Mouse (Mus musculus) Patski (cell line): ENCODE results near the gene Vps18. TPM values are rescaled to one million over a fixed set of nuclear protein-coding genes. Genes with fewer than 3 reads are reported as not detected.
A peak's percentile ranks its signal among the peaks of the same experiment; 100 is the strongest.

Source experiments
- ATAC-seq: fragments of 100-300 bp; one replicate; pipeline ENCODE4 v1.8.0; 2021
- CTCF ChIA-PET: fragments of 350-600 bp; sonication (Branson Sonifier 250); formaldehyde crosslinking; loops from one replicate; lab custom pipeline; 2022; ENCODE audit warnings: inconsistent platforms; lab: Charles Lee
- POLR2A ChIA-PET: fragments of 350-600 bp; sonication (Branson Sonifier 250); formaldehyde crosslinking; loops from one replicate; lab custom pipeline; 2022; ENCODE audit warnings: antibody characterized with exemption, inconsistent platforms; lab: Charles Lee
- DNase-seq: peaks from one replicate; pipeline ENCODE4 v3.0.0-alpha.2; 2011; ENCODE audit warnings: low read depth, low spot score
- H3K27me3 ChIP-seq: fragments of 371-371 bp; one replicate; pipeline ENCODE4 v1.5.1; 2021
- CTCF ChIP-seq: fragments of 100-300 bp; IDR thresholded peaks from one replicate; pipeline ENCODE4 v1.5.1; 2021
- in situ Hi-C: fragments of 300-500 bp; cut with MboI; formaldehyde crosslinking; loops from 3 replicates; pipeline ENCODE4 v1.11.1; 2018; ENCODE audit warnings: low pct_unique_long_range_greater_than_20kb, mixed read lengths
- polyA plus RNA-seq: library from polyadenylated mRNA; unstranded; gene quantifications from one replicate; pipeline ENCODE4 v1.2.3, GENCODE M21; 2021

Gene Vps18
- polyA plus RNA-seq, 1 experiment from 2014 or later: 25.3 TPM

- POLR2A ChIA-PET: interaction anchor here (1.0 kb wide), 1 partner anchor 8 kb away, joined by 3 read pairs; no protein-coding TSS in a partner anchor
- in situ Hi-C loops: no loop called here
- CTCF ChIA-PET: interaction anchor here (1.2 to 1.7 kb wide), 3 partner anchors 9 to 79 kb away, joined by 3 to 7 read pairs (median 5); partner anchors contain the start of gene Dll4
- H3K27me3 ChIP-seq: no peaks in the 10 kb centered on the region
- ATAC-seq (no peak), DNase-seq (no peak)
- TF ChIP-seq CTCF: no peak
These were observed 46.5 kb downstream of the Vps18 start for GRCm38 (mm10) chr2:119334964-119335525.

- no peaks in the 10 kb centered on the region for H3K27me3 ChIP-seq
- CTCF ChIA-PET: interaction anchor here (1.7 kb wide), 1 partner anchor 78 kb away, joined by 7 read pairs; no protein-coding TSS in a partner anchor
- ATAC-seq (no peak), DNase-seq (no peak)
- in situ Hi-C loops: no loop called here
- POLR2A ChIA-PET: no interaction called here
- no peak for TF ChIP-seq CTCF
These were observed 47.0 kb downstream of the Vps18 start for GRCm38 (mm10) chr2:119335535-119335934.

GRCm38 (mm10) chr2:119336002-119336401, 47.5 kb downstream of the Vps18 start:
- ATAC-seq (no peak), DNase-seq (no peak)
- no peaks in the 10 kb centered on the region for H3K27me3 ChIP-seq
- in situ Hi-C loops: no loop called here
- ChIA-PET CTCF (interaction anchor here (1.0 kb wide), 1 partner anchor 10 kb away, joined by 3 read pairs; no protein-coding TSS in a partner anchor), POLR2A (interaction anchor here (0.5 to 0.6 kb wide), 2 partner anchors 84 to 88 kb away, joined by 3 read pairs; no protein-coding TSS in a partner anchor)
- TF ChIP-seq CTCF: no peak

GRCm38 (mm10) chr2:119336470-119336869, 47.9 kb downstream of the Vps18 start:
- TF ChIP-seq CTCF: no peak
- ATAC-seq: no peak
- ChIA-PET CTCF (interaction anchor here (1.0 to 2.4 kb wide), 2 partner anchors 10 to 77 kb away, joined by 3 to 23 read pairs; no protein-coding TSS in a partner anchor), POLR2A (interaction anchor here (0.5 to 0.6 kb wide), 2 partner anchors 84 to 87 kb away, joined by 3 read pairs; no protein-coding TSS in a partner anchor)
- H3K27me3 ChIP-seq: no peaks in the 10 kb centered on the region
- in situ Hi-C loops: no loop called here
- no peak for DNase-seq

- CTCF ChIA-PET: interaction anchor here (0.7 to 2.4 kb wide), 15 partner anchors 9 to 107 kb away, joined by 3 to 23 read pairs (median 4); partner anchors contain the start of gene Vps18
- no peaks in the 10 kb centered on the region for H3K27me3 ChIP-seq
- POLR2A ChIA-PET: no interaction called here
- TF ChIP-seq CTCF: no peak
- DNase-seq: no peak
- in situ Hi-C loops: no loop called here
- ATAC-seq: peak; percentile 86
These were observed 49.1 kb downstream of the Vps18 start for GRCm38 (mm10) chr2:119337425-119338265.

- ChIA-PET CTCF (interaction anchor here (1.1 kb wide), 1 partner anchor 43 kb away, joined by 3 read pairs; no protein-coding TSS in a partner anchor), POLR2A (no interaction called here)
- TF ChIP-seq CTCF: no peak
- no peaks in the 10 kb centered on the region for H3K27me3 ChIP-seq
- ATAC-seq (no peak), DNase-seq (no peak)
- in situ Hi-C loops: loop anchor here (5.0 kb wide), 1 partner anchor 73 kb away; no protein-coding TSS in a partner anchor
These were observed 56.1 kb downstream of the Vps18 start for GRCm38 (mm10) chr2:119344537-119345138.

Other genes starting within 250 kb of the Vps18 start
- 9.3 TPM for gene Knl1, start 241.6 kb upstream of the Vps18 start, polyA plus RNA-seq
- gene Rad51, start 175.9 kb upstream of the Vps18 start, polyA plus RNA-seq: 24.6 TPM
- 31.7 TPM for gene Rmdn3, start 131.7 kb upstream of the Vps18 start, polyA plus RNA-seq
- gene Gchfr, start 121.0 kb upstream of the Vps18 start, polyA plus RNA-seq: 27.5 TPM
- 6.4 TPM for gene Gm14137, start 114.2 kb upstream of the Vps18 start, polyA plus RNA-seq
- gene Zfyve19, start 80.1 kb upstream of the Vps18 start, polyA plus RNA-seq: 40.4 TPM
- 18.6 TPM for gene Dnajc17, start 79.9 kb upstream of the Vps18 start, polyA plus RNA-seq
- not detected for gene Ppp1r14d, start 58.8 kb upstream of the Vps18 start, polyA plus RNA-seq
- gene Spint1, start 51.4 kb upstream of the Vps18 start, polyA plus RNA-seq: 4.5 TPM
- 2.2 TPM for gene Rhov, start 17.5 kb upstream of the Vps18 start, polyA plus RNA-seq
- 3.2 TPM for gene Dll4, start 37.0 kb downstream of the Vps18 start, polyA plus RNA-seq
- gene Chac1, start 62.5 kb downstream of the Vps18 start, polyA plus RNA-seq: 34.2 TPM
- gene Ino80, start 188.9 kb downstream of the Vps18 start, polyA plus RNA-seq: 17.7 TPM